Mouse (Mus musculus) intestine, postnatal 0 days (tissue): ENCODE measurements around the gene Vmn2r39. TPM values are rescaled to one million over a fixed set of nuclear protein-coding genes. Genes with fewer than 3 reads are reported as not detected.
"Not testable (repeated sequence)": the region's sequence is repeated elsewhere in the genome, so short reads cannot be mapped to it uniquely, and the experiment has no call there.

Source experiments
- ATAC-seq: fragments of 200-750 bp; cut with Nextera tagmentation; 2 replicates; pipeline ENCODE4 v1.8.0; 2017; ENCODE audit warnings: mild to moderate bottlenecking, moderate TSS enrichment, moderate library complexity
- H3K27ac ChIP-seq: fragments of 300-500 bp; sonication (generic); 2 replicates; pipeline ENCODE4 v1.5.1; 2014; ENCODE audit warnings: mild to moderate bottlenecking, low read depth, low read length, moderate library complexity
- H3K27me3 ChIP-seq: fragments of 300-500 bp; sonication (generic); replicated peaks from 2 replicates; pipeline ENCODE4 v1.6.1; 2014; ENCODE audit warnings: low read length, mixed read lengths; ENCODE audit not compliant: control insufficient read depth, insufficient read depth
- H3K36me3 ChIP-seq: fragments of 300-500 bp; sonication (generic); 2 replicates; pipeline ENCODE4 v1.6.1; 2014; ENCODE audit warnings: mild to moderate bottlenecking, moderate library complexity; ENCODE audit not compliant: control insufficient read depth, insufficient read depth
- H3K4me1 ChIP-seq: fragments of 300-500 bp; sonication (generic); replicated peaks from 2 replicates; pipeline ENCODE4 v1.6.1; 2014; ENCODE audit warnings: antibody characterized with exemption, low read length, mixed read lengths; ENCODE audit not compliant: control insufficient read depth, insufficient read depth
- H3K4me2 ChIP-seq: fragments of 300-500 bp; sonication (generic); replicated peaks from 2 replicates; pipeline ENCODE4 v1.6.1; 2014; ENCODE audit warnings: low read depth, mild to moderate bottlenecking, moderate library complexity
- H3K4me3 ChIP-seq: fragments of 300-500 bp; sonication (generic); 2 replicates; pipeline ENCODE4 v1.5.1; 2014; ENCODE audit warnings: low read depth, low read length
- H3K9ac ChIP-seq: fragments of 300-500 bp; sonication (generic); 2 replicates; pipeline ENCODE4 v1.6.1; 2014; ENCODE audit warnings: mild to moderate bottlenecking, low read depth, low read length
- H3K9me3 ChIP-seq: fragments of 300-500 bp; sonication (generic); 2 replicates; pipeline ENCODE4 v1.6.1; 2016; ENCODE audit warnings: mixed run types; ENCODE audit not compliant: control insufficient read depth
- WGBS: fragments of 180-500 bp; shearing (Covaris S2); extraction: QIAGEN DNeasy Blood & Tissue Kit; methylation state at CpG from one replicate; pipeline ENCODE4 v1.1.7; 2014; 5-methylcytosine and 5-hydroxymethylcytosine counted together
- polyA plus RNA-seq: library from polyadenylated mRNA; unstranded; fragments of >200 nt; fragmentation: Nextera tagmentation; extraction: Ambion mirVana; gene quantifications from 2 replicates; pipeline ENCODE4 v1.2.1, GENCODE M21; 2015

Vmn2r39 gene
- not detected in 2 replicates for polyA plus RNA-seq

GRCm38 (mm10) chr7:9030698-9031097 is at the start of gene Vmn2r39:
Vmn2r39 (minus strand) TSS chr7:9030798.
- not testable (repeated sequence) for H3K4me1 ChIP-seq, H3K9me3 ChIP-seq, H3K27ac ChIP-seq, H3K4me3 ChIP-seq, H3K4me2 ChIP-seq, H3K36me3 ChIP-seq, H3K9ac ChIP-seq, H3K27me3 ChIP-seq, ATAC-seq

- not testable (repeated sequence) for ATAC-seq, H3K36me3 ChIP-seq, H3K9ac ChIP-seq, H3K4me1 ChIP-seq, H3K9me3 ChIP-seq, H3K4me2 ChIP-seq, H3K27me3 ChIP-seq, H3K4me3 ChIP-seq, H3K27ac ChIP-seq
- 69% methylated on average over 4 of the region's 4 CpGs for WGBS
These were observed 34.8 kb upstream of the Vmn2r39 start for GRCm38 (mm10) chr7:9065353-9065752.

Other genes with a start within 250 kb of the Vmn2r39 start
- gene Vmn2r40, start 99.4 kb downstream of the Vmn2r39 start, polyA plus RNA-seq = not detected in 2 replicates
- not detected in 2 replicates for gene Vmn2r38, start 67.1 kb upstream of the Vmn2r39 start, polyA plus RNA-seq
- not detected in 2 replicates for gene Vmn2r37, start 192.9 kb upstream of the Vmn2r39 start, polyA plus RNA-seq